Mouse (Mus musculus): ENCODE data around the gene Cacna1i. TPM values are rescaled to one million over a fixed set of nuclear protein-coding genes. Genes with fewer than 3 reads are reported as not detected.

Gene Cacna1i
- polyA plus RNA-seq, 1 experiment, result not detected

- no peak for TF ChIP-seq GATA1 (IDR thresholded peaks at IDR 0.05; ENCODE audit: low read length)
Measured at GRCm38 (mm10) chr15:80314731-80315130, 27.7 kb downstream of the Cacna1i start.

GRCm38 (mm10) chr15:80316966-80317634 lies 30.1 kb downstream of the Cacna1i start:
- no peak for TF ChIP-seq GATA1 (IDR thresholded peaks at IDR 0.05; ENCODE audit: low read length)

GRCm38 (mm10) chr15:80317841-80318530 lies 30.9 kb downstream of the Cacna1i start:
- TF ChIP-seq GATA1 (IDR thresholded peaks at IDR 0.05; ENCODE audit: low read length), result no peak

GRCm38 (mm10) chr15:80318543-80319255 lies 31.7 kb downstream of the Cacna1i start:
- no peak for TF ChIP-seq GATA1 (IDR thresholded peaks at IDR 0.05; ENCODE audit: low read length)

GRCm38 (mm10) chr15:80319315-80319714 lies 32.3 kb downstream of the Cacna1i start:
- TF ChIP-seq GATA1 (IDR thresholded peaks at IDR 0.05; ENCODE audit: low read length), result no peak

GRCm38 (mm10) chr15:80319921-80320320 lies 32.9 kb downstream of the Cacna1i start:
- TF ChIP-seq GATA1 (IDR thresholded peaks at IDR 0.05; ENCODE audit: low read length), result no peak

- TF ChIP-seq GATA1 (IDR thresholded peaks at IDR 0.05; ENCODE audit: low read length), result no peak
Measured at GRCm38 (mm10) chr15:80325207-80325606, 38.2 kb downstream of the Cacna1i start.

GRCm38 (mm10) chr15:80325756-80326155 lies 38.7 kb downstream of the Cacna1i start:
- no peak for TF ChIP-seq GATA1 (IDR thresholded peaks at IDR 0.05; ENCODE audit: low read length)

- no peak for TF ChIP-seq GATA1 (IDR thresholded peaks at IDR 0.05; ENCODE audit: low read length)
Measured at GRCm38 (mm10) chr15:80326947-80327346, 39.9 kb downstream of the Cacna1i start.

- no peak for TF ChIP-seq GATA1 (IDR thresholded peaks at IDR 0.05; ENCODE audit: low read length)
Measured at GRCm38 (mm10) chr15:80327743-80328540, 40.9 kb downstream of the Cacna1i start.

GRCm38 (mm10) chr15:80330276-80330675 lies 43.2 kb downstream of the Cacna1i start:
- TF ChIP-seq GATA1 (IDR thresholded peaks at IDR 0.05; ENCODE audit: low read length), result no peak

GRCm38 (mm10) chr15:80334766-80335165 lies 47.7 kb downstream of the Cacna1i start:
- TF ChIP-seq GATA1 (IDR thresholded peaks at IDR 0.05; ENCODE audit: low read length), result no peak

GRCm38 (mm10) chr15:80335196-80335595 lies 48.2 kb downstream of the Cacna1i start:
- no peak for TF ChIP-seq GATA1 (IDR thresholded peaks at IDR 0.05; ENCODE audit: low read length)

GRCm38 (mm10) chr15:80340348-80340747 lies 53.3 kb downstream of the Cacna1i start:
- no peak for TF ChIP-seq GATA1 (IDR thresholded peaks at IDR 0.05; ENCODE audit: low read length)

- TF ChIP-seq GATA1 (IDR thresholded peaks at IDR 0.05; ENCODE audit: low read length), result no peak
Measured at GRCm38 (mm10) chr15:80342394-80342793, 55.4 kb downstream of the Cacna1i start.

- no peak for TF ChIP-seq GATA1 (IDR thresholded peaks at IDR 0.05; ENCODE audit: low read length)
Measured at GRCm38 (mm10) chr15:80343031-80343430, 56.0 kb downstream of the Cacna1i start.

Data from G1E-ER4 (cell line).